Mouse (Mus musculus) ES-Bruce4 (cell line): ENCODE measurements around the gene Dad1. TPM values are rescaled to one million over a fixed set of nuclear protein-coding genes. Genes with fewer than 3 reads are reported as not detected.

Source experiments
- H3K27ac ChIP-seq: 2 replicates; pipeline ENCODE4 v1.5.1; 2012; ENCODE audit warnings: low read length, inconsistent platforms; ENCODE audit not compliant: insufficient read depth
- H3K27me3 ChIP-seq: 2 replicates; pipeline ENCODE4 v1.6.1; 2012; ENCODE audit warnings: mild to moderate bottlenecking, low read length, inconsistent platforms; ENCODE audit not compliant: control insufficient read depth, poor library complexity, insufficient read depth, severe bottlenecking
- H3K36me3 ChIP-seq: 2 replicates; pipeline ENCODE4 v1.6.1; 2012; ENCODE audit warnings: inconsistent platforms, mild to moderate bottlenecking, low read length, moderate library complexity; ENCODE audit not compliant: control insufficient read depth, poor library complexity, insufficient read depth, severe bottlenecking
- H3K4me1 ChIP-seq: one replicate; pipeline ENCODE4 v1.8.1; 2011; ENCODE audit warnings: low read length; ENCODE audit not compliant: control insufficient read depth, insufficient read depth
- H3K4me3 ChIP-seq: 2 replicates; pipeline ENCODE4 v1.5.1; 2011; ENCODE audit warnings: low read depth, mild to moderate bottlenecking, low read length
- H3K9ac ChIP-seq: 2 replicates; pipeline ENCODE4 v1.6.1; 2012; ENCODE audit warnings: low read depth, mild to moderate bottlenecking, inconsistent platforms; ENCODE audit not compliant: poor library complexity, severe bottlenecking
- H3K9me3 ChIP-seq: replicated peaks from 2 replicates; pipeline ENCODE4 v1.6.1; 2012; ENCODE audit warnings: mild to moderate bottlenecking, low read length, inconsistent platforms; ENCODE audit not compliant: control insufficient read depth, poor library complexity, insufficient read depth, severe bottlenecking
- CTCF ChIP-seq: IDR thresholded peaks from one replicate; pipeline ENCODE4 v1.8.1; 2011; ENCODE audit warnings: low read depth, low read length
- EP300 ChIP-seq: IDR thresholded peaks from 2 replicates; pipeline ENCODE4 v1.6.1; 2011; ENCODE audit warnings: low read depth, low read length; ENCODE audit not compliant: insufficient read depth
- POLR2A ChIP-seq: IDR thresholded peaks from one replicate; pipeline ENCODE4 v1.8.1; 2011; ENCODE audit warnings: low read length; ENCODE audit not compliant: insufficient read depth
- polyA plus RNA-seq: library from polyadenylated mRNA; stranded (reverse); fragments of >200 nt; gene quantifications from 2 replicates; pipeline ENCODE4 v1.2.4, GENCODE M21; 2011; ENCODE audit warnings: low read depth; ENCODE audit not compliant: missing spikeins, insufficient read depth, insufficient read length

Dad1 gene
- polyA plus RNA-seq, 1 experiment, result 119 TPM

- TF ChIP-seq POLR2A, result no peak
- no peak for TF ChIP-seq EP300
- no peak for TF ChIP-seq CTCF
- H3K27me3 ChIP-seq, result no peaks in the 10 kb centered on the region
- H3K9ac ChIP-seq, result no peak overlapping the region
- H3K9me3 ChIP-seq, result no peaks in the 10 kb centered on the region
- H3K4me1 ChIP-seq, result no peaks in the 10 kb centered on the region
- no peak overlapping the region for H3K27ac ChIP-seq
- no peak overlapping the region for H3K4me3 ChIP-seq
- no peaks in the 10 kb centered on the region for H3K36me3 ChIP-seq
These were observed 62.1 kb downstream of the Dad1 start for GRCm38 (mm10) chr14:54191594-54192461.

DNA sequence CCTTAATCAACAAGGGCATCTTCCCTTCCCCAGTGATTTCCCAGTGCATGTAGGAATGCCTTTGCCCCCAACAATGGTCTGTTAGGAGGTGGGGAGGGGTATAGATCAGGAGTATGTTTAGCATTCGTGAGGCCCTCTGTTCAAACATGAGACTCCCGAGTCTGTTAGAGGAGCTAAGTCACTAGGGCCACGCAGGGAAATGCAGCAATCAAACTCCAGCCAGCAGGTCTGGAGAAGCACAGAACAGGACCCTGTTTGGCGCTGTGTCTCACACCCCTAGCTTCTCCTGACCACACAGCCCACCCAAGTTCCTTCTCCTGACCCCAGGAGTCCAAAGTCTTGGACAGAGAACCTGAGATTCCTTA, 62.9 kb downstream of the Dad1 start:
- H3K4me1 ChIP-seq, result no peaks in the 10 kb centered on the region
- no peak overlapping the region for H3K9ac ChIP-seq
- no peak overlapping the region for H3K4me3 ChIP-seq
- H3K9me3 ChIP-seq, result no peaks in the 10 kb centered on the region
- TF ChIP-seq EP300 (no peak), CTCF (no peak), POLR2A (no peak)
- H3K27ac ChIP-seq, result no peak overlapping the region
- no peaks in the 10 kb centered on the region for H3K36me3 ChIP-seq
- H3K27me3 ChIP-seq, result no peaks in the 10 kb centered on the region

DNA sequence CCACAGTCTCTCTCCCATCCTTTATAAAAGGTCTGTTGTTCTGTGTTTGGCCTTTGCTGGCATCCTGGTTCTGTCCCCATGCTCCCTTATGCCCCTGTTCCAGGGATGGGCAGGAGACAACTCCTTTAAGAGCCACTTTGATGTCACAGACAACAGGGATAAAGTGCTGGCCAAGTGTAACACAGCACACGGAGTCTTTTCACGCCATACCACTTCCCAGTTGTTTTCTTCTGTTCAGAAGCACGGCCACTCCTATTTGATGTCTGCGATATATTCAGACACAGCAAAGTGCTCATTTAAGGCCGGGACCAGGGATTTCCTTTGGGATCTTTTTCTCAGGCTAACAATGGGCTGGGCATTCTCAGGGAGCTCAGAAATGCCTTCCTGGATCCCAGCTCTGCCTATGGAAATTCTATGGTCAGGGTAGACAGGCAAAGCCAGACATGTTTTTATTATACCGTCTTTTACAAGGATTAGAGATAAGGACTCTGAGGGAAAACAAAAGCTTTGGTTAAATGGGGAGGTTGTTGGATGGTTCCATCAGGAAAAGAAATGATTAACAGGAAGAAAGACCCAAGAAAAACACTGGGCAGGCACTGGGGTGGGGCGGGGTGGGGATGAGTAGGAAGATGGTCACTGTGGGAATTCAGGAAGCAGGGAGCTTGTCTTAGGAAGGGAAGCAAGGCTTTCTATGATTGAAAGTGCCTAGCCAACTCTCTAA, 63.4 kb downstream of the Dad1 start:
- H3K27ac ChIP-seq, result no peak overlapping the region
- H3K9ac ChIP-seq, result no peak overlapping the region
- no peaks in the 10 kb centered on the region for H3K36me3 ChIP-seq
- H3K4me1 ChIP-seq, result no peaks in the 10 kb centered on the region
- TF ChIP-seq EP300 (no peak), POLR2A (no peak), CTCF (no peak)
- no peaks in the 10 kb centered on the region for H3K9me3 ChIP-seq
- no peak overlapping the region for H3K4me3 ChIP-seq
- no peaks in the 10 kb centered on the region for H3K27me3 ChIP-seq

GRCm38 (mm10) chr14:54189255-54189654, 64.6 kb downstream of the Dad1 start:
- Histone ChIP-seq H3K27ac (no peak overlapping the region), H3K27me3 (no peaks in the 10 kb centered on the region), H3K9ac (no peak overlapping the region), H3K36me3 (no peaks in the 10 kb centered on the region), H3K4me3 (no peak overlapping the region), H3K9me3 (no peaks in the 10 kb centered on the region), H3K4me1 (no peaks in the 10 kb centered on the region)
- TF ChIP-seq EP300, result no peak
- no peak for TF ChIP-seq CTCF

DNA sequence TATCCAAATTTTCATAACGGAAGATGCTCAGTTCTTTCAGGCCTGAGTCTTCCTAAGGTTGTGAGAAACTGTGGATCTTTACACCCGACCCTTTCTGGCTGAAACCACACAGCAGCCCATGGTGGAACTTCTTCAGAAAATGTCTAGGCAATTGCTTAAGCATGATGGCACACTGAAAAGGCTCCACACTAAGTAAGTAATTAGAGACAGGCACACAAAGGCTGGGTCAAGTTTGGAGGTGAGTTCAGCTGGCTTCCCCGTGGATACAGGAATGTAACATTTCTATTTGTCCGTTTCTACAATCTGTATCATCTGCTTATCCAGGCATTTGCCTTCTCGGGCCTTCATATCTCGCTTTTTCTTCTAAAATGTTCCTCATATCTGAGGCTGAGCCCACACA, 66.7 kb downstream of the Dad1 start:
- Histone ChIP-seq H3K36me3 (no peaks in the 10 kb centered on the region), H3K27ac (no peak overlapping the region), H3K9me3 (no peaks in the 10 kb centered on the region), H3K9ac (no peak overlapping the region), H3K4me1 (no peaks in the 10 kb centered on the region), H3K27me3 (no peaks in the 10 kb centered on the region), H3K4me3 (no peak overlapping the region)
- no peak for TF ChIP-seq CTCF
- TF ChIP-seq POLR2A, result no peak
- TF ChIP-seq EP300, result no peak

Other genes starting within 250 kb of the Dad1 start
- 102 and 109 TPM in 2 replicates for gene Abhd4, start 84 bp upstream of the Dad1 start, polyA plus RNA-seq
- not detected in 2 replicates for gene Olfr49, start 30.8 kb upstream of the Dad1 start, polyA plus RNA-seq
- gene Oxa1l, start 106.7 kb upstream of the Dad1 start, polyA plus RNA-seq, result 86.1 and 96.4 TPM in 2 replicates
- 46.6 and 47.7 TPM in 2 replicates for gene Slc7a7, start 163.7 kb upstream of the Dad1 start, polyA plus RNA-seq
- 114 and 115 TPM in 2 replicates for gene Mrpl52, start 172.8 kb upstream of the Dad1 start, polyA plus RNA-seq
- gene Mmp14, start 177.5 kb upstream of the Dad1 start, polyA plus RNA-seq, result 50.4 and 60.7 TPM in 2 replicates
- gene Lrp10, start 210.0 kb upstream of the Dad1 start, polyA plus RNA-seq, result 22.9 and 25.8 TPM in 2 replicates
- 2.6 and 4.0 TPM in 2 replicates for gene Rem2, start 222.0 kb upstream of the Dad1 start, polyA plus RNA-seq